Mouse (Mus musculus) bone marrow, adult 2 months (tissue): Measurements from ENCODE around the gene Traf5.

Experiments used
- CTCF ChIP-seq: fragments of 200-500 bp; IDR thresholded peaks from 2 replicates; pipeline ENCODE4 v1.5.1; 2011; ENCODE audit warnings: low read length, control low read depth; ENCODE audit not compliant: control insufficient read depth, insufficient read depth
- POLR2A ChIP-seq: fragments of 200-500 bp; IDR thresholded peaks from 2 replicates; pipeline ENCODE4 v1.6.1; 2011; ENCODE audit warnings: low read depth, mild to moderate bottlenecking, control low read depth, low read length, borderline replicate concordance; ENCODE audit not compliant: control insufficient read depth

- TF ChIP-seq CTCF (peak; percentile 32; the same call in 1 of the 2 replicates), POLR2A (peak; percentile 63; the same call in 1 of the 2 replicates)
Observed at GRCm38 (mm10) chr1:192137926-192138910, 45.9 kb upstream of the Traf5 start, which contains the start of gene Rcor3.
